Mouse (Mus musculus): ENCODE results near the gene Igfbp3. TPM values are rescaled to one million over a fixed set of nuclear protein-coding genes. Genes with fewer than 3 reads are reported as not detected.

The Igfbp3 gene
- polyA plus RNA-seq, 1 experiment from 2014 or later = 97.3 TPM

DNA sequence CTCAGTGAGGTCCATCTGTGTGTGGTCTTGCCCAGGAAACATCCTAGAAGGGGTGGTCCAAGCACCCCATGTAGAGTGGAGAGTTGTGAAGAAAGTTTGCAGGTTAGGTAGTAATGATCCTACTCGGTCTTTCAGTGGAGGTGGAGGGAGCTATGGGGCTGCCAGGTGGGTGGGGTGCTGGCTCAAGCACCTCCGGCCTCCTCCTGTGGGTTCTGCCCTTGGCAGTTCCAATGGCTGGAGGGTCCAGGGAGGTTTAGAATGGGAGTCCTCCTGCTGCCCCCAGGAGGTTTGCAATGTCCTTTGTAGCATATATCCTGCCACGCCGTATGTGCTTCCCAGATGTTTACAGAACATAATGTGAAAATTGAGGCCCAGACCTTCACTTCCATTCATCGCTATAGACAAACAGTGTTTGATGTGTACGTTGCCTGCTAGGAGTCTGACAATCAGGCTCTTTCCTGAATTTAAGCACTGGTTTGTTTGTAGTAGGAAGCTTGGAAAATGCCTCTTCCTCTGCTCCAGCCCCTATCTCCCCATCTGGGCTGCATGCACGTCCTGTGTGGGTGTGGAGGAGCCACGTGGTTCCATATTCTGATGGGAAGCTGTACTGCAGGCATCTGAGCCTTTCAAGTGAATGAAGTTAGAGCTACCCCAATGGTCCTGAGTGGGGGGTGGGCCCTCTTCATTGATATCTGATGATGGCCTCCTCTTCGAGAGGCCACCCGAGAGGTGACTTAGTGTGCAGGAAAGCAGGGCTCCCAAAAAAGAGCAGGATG is 15.1 kb downstream of the Igfbp3 start:
- no peak overlapping the region for H3K9ac ChIP-seq (replicated peaks; ENCODE audit: low read length)
- no peak for ATAC-seq (ENCODE audit: low FRiP score, low TSS enrichment)

DNA sequence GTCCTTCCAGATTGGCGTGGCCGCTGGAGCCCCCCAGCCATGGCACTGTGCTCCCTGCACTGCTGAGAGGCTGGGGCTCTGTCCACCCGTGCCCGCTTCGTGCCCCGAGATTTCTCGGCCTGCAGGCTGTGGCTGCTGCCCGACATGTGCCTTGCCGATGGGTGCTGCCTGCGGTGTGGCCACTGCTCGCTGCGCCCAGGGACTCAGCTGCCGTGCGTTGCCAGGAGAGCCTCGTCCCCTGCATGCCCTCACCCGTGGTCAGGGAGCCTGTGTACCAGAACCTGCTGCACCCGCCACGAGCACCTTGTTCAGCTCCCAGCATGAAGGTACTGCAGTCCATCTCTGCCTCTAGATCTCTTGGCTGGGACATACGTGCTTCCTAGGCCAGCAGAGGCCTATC is 15.7 kb downstream of the Igfbp3 start:
- Histone ChIP-seq H3K4me2 (replicated peaks; ENCODE audit: low read depth, low read length) (peak overlapping the region; percentile 28), H3K36me3 (ENCODE audit: insufficient read depth, low read length) (no peaks in the 10 kb centered on the region), H3K4me3 (ENCODE audit: low read length) (no peak overlapping the region), H3K9me3 (ENCODE audit: low read length) (peaks cover 4% of the 10 kb centered on the region; the same call in 1 of the 2 replicates), H3K27me3 (ENCODE audit: insufficient read depth, low read length) (no peaks in the 10 kb centered on the region), H3K4me1 (ENCODE audit: insufficient read depth, low read length) (peaks cover 23% of the 10 kb centered on the region), H3K9ac (replicated peaks; ENCODE audit: low read length) (no peak overlapping the region), H3K27ac (ENCODE audit: low read length) (peak overlapping the region; percentile 77)
- peak; percentile 49 for ATAC-seq (ENCODE audit: low FRiP score, low TSS enrichment)
- WGBS = 77% methylated on average over 19 of the region's 19 CpGs

More for the DNA sequence above, 15.1 kb downstream of the Igfbp3 start:
- Histone ChIP-seq H3K4me2 (replicated peaks; ENCODE audit: low read depth, low read length) (peak overlapping the region; percentile 28; the same call in 1 of the 2 replicates), H3K27me3 (ENCODE audit: insufficient read depth, low read length) (no peaks in the 10 kb centered on the region), H3K4me1 (ENCODE audit: insufficient read depth, low read length) (peaks cover 23% of the 10 kb centered on the region), H3K4me3 (ENCODE audit: low read length) (no peak overlapping the region), H3K27ac (ENCODE audit: low read length) (peak overlapping the region; percentile 77; the same call in 1 of the 2 replicates), H3K9me3 (ENCODE audit: low read length) (peaks cover 4% of the 10 kb centered on the region; the same call in 1 of the 2 replicates), H3K36me3 (ENCODE audit: insufficient read depth, low read length) (no peaks in the 10 kb centered on the region)
- 79% methylated on average over 10 of the region's 10 CpGs for WGBS

DNA sequence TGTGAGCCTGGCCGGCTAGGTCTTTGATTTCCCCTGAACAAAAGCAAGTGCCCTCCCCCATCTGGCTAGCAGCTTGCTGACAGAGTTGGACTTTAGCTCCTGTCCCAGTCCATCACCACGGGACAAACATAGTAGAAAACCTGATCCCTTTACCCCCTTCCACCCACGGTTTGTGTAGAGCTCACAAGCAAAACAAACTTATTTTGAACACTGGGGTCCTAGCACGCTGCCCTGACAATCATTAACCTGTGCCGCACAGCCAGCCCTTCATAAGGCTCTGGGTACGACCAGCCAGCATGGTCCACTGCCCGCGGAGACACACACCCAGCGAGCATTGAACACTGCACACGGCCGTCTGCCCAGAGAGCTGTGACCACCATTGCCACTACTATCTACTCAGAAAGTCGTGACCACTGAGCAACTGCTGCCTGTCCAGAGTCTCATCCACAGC is 16.2 kb downstream of the Igfbp3 start, which contains the start of gene Igfbp1:
Gene Igfbp1, plus strand, starts transcription at position 292 of the 451 bp plus-strand sequence.
- WGBS = 28% methylated on average over 12 of the region's 12 CpGs
- peaks cover 23% of the 10 kb centered on the region for H3K4me1 ChIP-seq (ENCODE audit: insufficient read depth, low read length)
- no peaks in the 10 kb centered on the region for H3K36me3 ChIP-seq (ENCODE audit: insufficient read depth, low read length)
- H3K4me2 ChIP-seq (replicated peaks; ENCODE audit: low read depth, low read length) = peak within 1 kb of the TSS; percentile 28
- H3K27me3 ChIP-seq (ENCODE audit: insufficient read depth, low read length) = no peaks in the 10 kb centered on the region
- no peak within 1 kb of the TSS for H3K4me3 ChIP-seq (ENCODE audit: low read length)
- H3K9me3 ChIP-seq (ENCODE audit: low read length) = peaks cover 4% of the 10 kb centered on the region; the same call in 1 of the 2 replicates
- peak; percentile 96 for ATAC-seq (ENCODE audit: low FRiP score, low TSS enrichment)
- peak within 1 kb of the TSS; percentile 79 for H3K27ac ChIP-seq (ENCODE audit: low read length)
- no peak within 1 kb of the TSS for H3K9ac ChIP-seq (replicated peaks; ENCODE audit: low read length)

DNA sequence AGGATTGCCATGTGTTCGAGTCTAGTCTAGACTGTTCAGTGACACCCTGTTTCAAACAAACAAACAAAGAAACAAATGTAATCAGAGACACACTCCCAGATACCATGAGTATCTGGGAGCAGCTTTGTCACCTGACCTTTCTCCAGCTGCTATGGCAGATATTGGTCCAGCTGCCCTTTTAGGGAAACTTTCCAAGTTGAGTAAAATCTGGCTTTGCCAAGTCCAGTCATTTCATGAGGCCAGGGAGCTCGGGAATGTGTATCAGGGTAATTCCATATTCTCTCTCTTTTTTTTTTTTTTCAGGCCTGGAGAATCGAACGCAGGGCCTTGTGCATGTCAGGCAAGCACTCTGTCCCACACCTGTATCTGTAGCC is 18.4 kb downstream of the Igfbp3 start:
- no peak for ATAC-seq (ENCODE audit: low FRiP score, low TSS enrichment)
- Histone ChIP-seq H3K9me3 (ENCODE audit: low read length) (peaks cover 4% of the 10 kb centered on the region; the same call in 1 of the 2 replicates), H3K36me3 (ENCODE audit: insufficient read depth, low read length) (no peaks in the 10 kb centered on the region), H3K27ac (ENCODE audit: low read length) (no peak overlapping the region), H3K4me3 (ENCODE audit: low read length) (no peak overlapping the region), H3K9ac (replicated peaks; ENCODE audit: low read length) (no peak overlapping the region), H3K27me3 (ENCODE audit: insufficient read depth, low read length) (no peaks in the 10 kb centered on the region), H3K4me1 (ENCODE audit: insufficient read depth, low read length) (peaks cover 23% of the 10 kb centered on the region), H3K4me2 (replicated peaks; ENCODE audit: low read depth, low read length) (no peak overlapping the region)
- WGBS = 87% methylated on average over 4 of the region's 4 CpGs

DNA sequence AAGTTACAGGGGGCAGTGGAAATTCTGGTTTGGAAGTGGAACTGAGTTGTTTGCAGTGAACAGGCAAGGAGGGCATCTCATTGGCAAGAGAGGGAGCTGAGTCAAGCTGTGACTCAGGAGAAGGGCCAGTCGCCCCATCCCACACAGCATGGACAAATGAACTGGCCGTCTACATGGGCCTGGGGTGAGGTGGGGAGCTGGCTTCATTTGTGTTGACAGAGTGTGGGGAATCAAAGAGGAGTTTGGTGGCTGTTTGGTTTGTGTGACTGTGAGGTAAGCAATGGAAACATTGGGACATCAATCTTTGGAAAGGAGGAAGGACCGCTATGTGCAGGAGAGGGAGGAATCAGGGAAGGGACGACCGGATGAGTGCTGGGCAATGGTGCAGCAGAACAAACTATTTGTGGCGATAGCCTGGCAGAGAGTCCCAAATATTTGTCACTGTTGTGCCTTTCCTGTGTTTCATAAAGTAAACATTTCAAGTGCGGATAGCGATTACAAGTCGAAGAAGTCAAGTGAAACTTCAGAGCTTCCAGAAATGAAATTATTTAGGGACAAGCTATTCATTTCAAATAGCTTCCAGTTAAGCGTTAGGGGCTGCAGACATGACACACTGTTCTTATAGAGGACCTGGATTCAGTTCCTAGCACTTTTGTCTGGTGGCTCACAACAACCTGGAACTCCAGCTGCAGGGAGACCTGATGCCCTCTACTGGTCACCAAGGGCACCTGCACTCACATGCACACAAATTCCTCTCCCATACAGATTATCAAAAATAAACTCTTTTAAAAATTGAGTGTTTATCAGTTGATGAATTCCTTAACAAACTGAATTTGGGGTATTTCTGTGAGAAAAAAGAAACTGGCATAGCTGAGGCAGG is 19.1 kb downstream of the Igfbp3 start:
- Histone ChIP-seq H3K9me3 (ENCODE audit: low read length) (peaks cover 4% of the 10 kb centered on the region; the same call in 1 of the 2 replicates), H3K4me1 (ENCODE audit: insufficient read depth, low read length) (peaks cover 23% of the 10 kb centered on the region), H3K4me2 (replicated peaks; ENCODE audit: low read depth, low read length) (no peak overlapping the region), H3K36me3 (ENCODE audit: insufficient read depth, low read length) (no peaks in the 10 kb centered on the region), H3K27me3 (ENCODE audit: insufficient read depth, low read length) (no peaks in the 10 kb centered on the region), H3K4me3 (ENCODE audit: low read length) (no peak overlapping the region), H3K27ac (ENCODE audit: low read length) (no peak overlapping the region), H3K9ac (replicated peaks; ENCODE audit: low read length) (no peak overlapping the region)
- no peak for ATAC-seq (ENCODE audit: low FRiP score, low TSS enrichment)
- 89% methylated on average over 10 of the region's 10 CpGs for WGBS

DNA sequence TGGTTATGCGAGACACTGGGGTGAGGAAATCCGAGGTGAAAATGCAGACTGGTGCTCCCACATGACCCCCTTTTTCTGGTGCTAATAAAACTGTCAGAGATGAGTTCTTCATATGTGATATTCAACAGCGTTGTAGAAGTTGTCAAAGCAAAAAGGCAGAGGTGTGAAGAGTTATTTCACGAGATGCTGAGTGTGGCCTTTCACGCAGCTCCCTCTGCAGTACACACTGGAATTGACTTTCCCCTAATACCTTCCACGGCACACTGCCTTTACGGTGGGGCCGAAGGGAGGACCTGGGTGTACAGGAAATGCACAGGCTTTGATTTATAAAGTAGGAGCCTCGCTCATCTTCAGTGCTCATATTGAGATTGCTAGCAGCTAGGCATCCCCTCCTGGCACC is 20.6 kb downstream of the Igfbp3 start:
- H3K27me3 ChIP-seq (ENCODE audit: insufficient read depth, low read length) = no peaks in the 10 kb centered on the region
- no peak overlapping the region for H3K4me2 ChIP-seq (replicated peaks; ENCODE audit: low read depth, low read length)
- H3K4me1 ChIP-seq (ENCODE audit: insufficient read depth, low read length) = peaks cover 19% of the 10 kb centered on the region
- H3K4me3 ChIP-seq (ENCODE audit: low read length) = no peak overlapping the region
- 50% methylated on average over 9 of the region's 9 CpGs for WGBS
- H3K9me3 ChIP-seq (ENCODE audit: low read length) = peaks cover 4% of the 10 kb centered on the region; the same call in 1 of the 2 replicates
- H3K9ac ChIP-seq (replicated peaks; ENCODE audit: low read length) = no peak overlapping the region
- no peak for ATAC-seq (ENCODE audit: low FRiP score, low TSS enrichment)
- no peak overlapping the region for H3K27ac ChIP-seq (ENCODE audit: low read length)
- no peaks in the 10 kb centered on the region for H3K36me3 ChIP-seq (ENCODE audit: insufficient read depth, low read length)

DNA sequence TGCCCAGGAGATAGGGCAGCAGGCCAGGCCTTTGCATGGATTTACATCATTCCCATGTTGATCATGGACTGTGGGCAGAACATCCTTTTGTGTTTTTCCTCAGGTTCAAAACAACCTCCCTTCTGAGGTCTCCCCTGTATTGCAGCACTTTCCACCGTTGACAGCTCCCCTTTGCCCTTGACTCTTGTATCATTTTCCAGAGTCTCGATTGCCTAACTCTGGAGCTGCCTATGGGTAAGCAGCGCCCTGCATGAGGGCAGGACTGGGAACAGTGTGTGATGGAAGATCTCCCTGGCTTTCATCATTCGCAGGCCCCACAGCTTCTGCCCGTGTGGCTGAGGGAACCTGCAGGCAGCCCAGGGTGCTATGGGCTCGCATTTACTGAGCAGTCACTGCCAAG is 21.0 kb downstream of the Igfbp3 start:
- ATAC-seq (ENCODE audit: low FRiP score, low TSS enrichment) = no peak
- Histone ChIP-seq H3K27me3 (ENCODE audit: insufficient read depth, low read length) (no peaks in the 10 kb centered on the region), H3K36me3 (ENCODE audit: insufficient read depth, low read length) (no peaks in the 10 kb centered on the region), H3K4me3 (ENCODE audit: low read length) (no peak overlapping the region), H3K27ac (ENCODE audit: low read length) (no peak overlapping the region), H3K4me2 (replicated peaks; ENCODE audit: low read depth, low read length) (no peak overlapping the region), H3K9me3 (ENCODE audit: low read length) (peaks cover 4% of the 10 kb centered on the region; the same call in 1 of the 2 replicates), H3K4me1 (ENCODE audit: insufficient read depth, low read length) (peaks cover 14% of the 10 kb centered on the region), H3K9ac (replicated peaks; ENCODE audit: low read length) (no peak overlapping the region)
- 50% methylated on average over 6 of the region's 6 CpGs for WGBS

DNA sequence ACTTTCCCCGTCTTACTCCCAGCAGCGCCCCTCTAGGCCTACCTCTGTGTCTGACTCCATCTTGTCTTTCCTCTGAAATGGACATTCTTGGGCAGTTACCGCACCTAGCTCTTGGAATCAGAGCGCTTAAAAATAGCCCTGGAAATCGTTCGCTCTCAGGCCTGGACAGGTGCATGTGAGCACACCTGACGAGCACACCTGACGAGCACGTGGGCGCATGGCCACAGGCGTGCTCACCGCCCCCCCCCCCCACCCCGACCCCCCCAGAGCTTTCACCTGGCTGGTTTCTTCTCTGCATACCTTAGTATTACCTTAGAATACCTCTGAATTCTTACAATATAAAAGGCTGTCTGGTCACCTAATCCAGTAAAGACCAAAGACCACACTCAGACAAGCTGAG is 25.3 kb downstream of the Igfbp3 start, which contains the start of gene Gm11985:
Gene Gm11985, minus strand, starts transcription at position 101 of the 400 bp plus-strand sequence.
- Histone ChIP-seq H3K9ac (replicated peaks; ENCODE audit: low read length) (no peak within 1 kb of the TSS), H3K27ac (ENCODE audit: low read length) (no peak within 1 kb of the TSS), H3K4me3 (ENCODE audit: low read length) (no peak within 1 kb of the TSS), H3K4me2 (replicated peaks; ENCODE audit: low read depth, low read length) (no peak within 1 kb of the TSS), H3K9me3 (ENCODE audit: low read length) (no peaks in the 10 kb centered on the region), H3K36me3 (ENCODE audit: insufficient read depth, low read length) (no peaks in the 10 kb centered on the region), H3K4me1 (ENCODE audit: insufficient read depth, low read length) (no peaks in the 10 kb centered on the region), H3K27me3 (ENCODE audit: insufficient read depth, low read length) (no peaks in the 10 kb centered on the region)
- WGBS = 92% methylated on average over 11 of the region's 13 CpGs
- no peak for ATAC-seq (ENCODE audit: low FRiP score, low TSS enrichment)

DNA sequence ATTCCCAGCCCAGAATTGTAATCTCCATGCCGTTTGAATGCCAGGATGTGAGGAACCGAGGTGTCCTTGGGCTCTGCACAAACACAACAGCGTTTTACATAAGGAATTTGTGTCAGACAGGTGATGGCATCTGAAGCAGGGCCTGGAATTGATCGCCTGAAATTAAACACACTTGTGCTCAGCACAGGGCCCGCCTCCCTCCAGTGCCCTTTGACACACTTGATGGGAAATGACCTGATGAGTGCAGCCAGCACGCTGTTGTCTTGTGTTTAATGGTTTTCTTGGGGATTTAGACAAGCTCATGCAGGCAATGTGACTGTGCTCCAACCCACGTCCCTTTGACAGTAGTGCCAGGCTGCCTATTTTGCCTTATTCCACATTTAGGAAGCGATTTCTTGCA is 26.3 kb downstream of the Igfbp3 start:
- Histone ChIP-seq H3K9ac (replicated peaks; ENCODE audit: low read length) (no peak overlapping the region), H3K27me3 (ENCODE audit: insufficient read depth, low read length) (no peaks in the 10 kb centered on the region), H3K36me3 (ENCODE audit: insufficient read depth, low read length) (no peaks in the 10 kb centered on the region), H3K9me3 (ENCODE audit: low read length) (no peaks in the 10 kb centered on the region), H3K4me3 (ENCODE audit: low read length) (no peak overlapping the region), H3K4me2 (replicated peaks; ENCODE audit: low read depth, low read length) (no peak overlapping the region), H3K4me1 (ENCODE audit: insufficient read depth, low read length) (no peaks in the 10 kb centered on the region), H3K27ac (ENCODE audit: low read length) (no peak overlapping the region)
- whole genome bisulfite sequencing = 69% methylated on average over 8 of the region's 8 CpGs
- no peak for ATAC-seq (ENCODE audit: low FRiP score, low TSS enrichment)
